Mouse (Mus musculus) myocyte (in vitro differentiated cells): Measurements from ENCODE around the gene Fosb.

ENCODE experiments used
- CEBPB ChIP-seq: IDR thresholded peaks from 2 replicates; pipeline ENCODE4 v1.6.1; 2011; ENCODE audit warnings: mild to moderate bottlenecking, moderate library complexity; ENCODE audit not compliant: poor library complexity, insufficient read depth, severe bottlenecking
- POLR2A ChIP-seq: IDR thresholded peaks from one replicate; pipeline ENCODE4 v1.6.1; 2011; ENCODE audit warnings: low read depth, mild to moderate bottlenecking, control low read depth, moderate library complexity; ENCODE audit not compliant: insufficient read length
- TCF12 ChIP-seq: IDR thresholded peaks from one replicate; pipeline ENCODE4 v1.6.1; 2011; ENCODE audit warnings: mild to moderate bottlenecking, control low read depth; ENCODE audit not compliant: poor library complexity, insufficient read depth, severe bottlenecking

GRCm38 (mm10) chr7:19341250-19341649 lies 31.4 kb upstream of the Fosb start:
- TF ChIP-seq POLR2A (no peak), TCF12 (no peak), CEBPB (no peak)
